Mouse (Mus musculus) embryo, embryonic 11 days (tissue): Measurements from ENCODE around the gene 2310022B05Rik.

Source experiments
- DNase-seq: peaks from one replicate; pipeline ENCODE4 v3.0.0-alpha.2; 2015

2310022B05Rik gene

GRCm38 (mm10) chr8:124663112-124663873 is at the start of gene 2310022B05Rik:
Gene 2310022B05Rik, minus strand, starts transcription at chr8:124663369.
- DNase-seq: peak; percentile 89

- DNase-seq: no peak
These were observed 42.7 kb upstream of the 2310022B05Rik start for GRCm38 (mm10) chr8:124705823-124706222.

GRCm38 (mm10) chr8:124704376-124704775 is 41.2 kb upstream of the 2310022B05Rik start:
- DNase-seq: no peak

- DNase-seq: no peak
These were observed 40.4 kb upstream of the 2310022B05Rik start for GRCm38 (mm10) chr8:124703526-124703925.

GRCm38 (mm10) chr8:124702183-124702582 is 39.0 kb upstream of the 2310022B05Rik start:
- no peak for DNase-seq

GRCm38 (mm10) chr8:124701023-124701422 is 37.9 kb upstream of the 2310022B05Rik start:
- no peak for DNase-seq

GRCm38 (mm10) chr8:124700271-124700670 is 37.1 kb upstream of the 2310022B05Rik start:
- DNase-seq: no peak

GRCm38 (mm10) chr8:124695424-124696100 is 32.4 kb upstream of the 2310022B05Rik start:
- DNase-seq: no peak

GRCm38 (mm10) chr8:124691706-124692105 is 28.5 kb upstream of the 2310022B05Rik start:
- DNase-seq: no peak

- DNase-seq: no peak
These were observed 25.7 kb upstream of the 2310022B05Rik start for GRCm38 (mm10) chr8:124688899-124689298.

- DNase-seq: no peak
These were observed 19.0 kb upstream of the 2310022B05Rik start for GRCm38 (mm10) chr8:124682218-124682617.

GRCm38 (mm10) chr8:124681792-124682157 is 18.6 kb upstream of the 2310022B05Rik start:
- DNase-seq: no peak

GRCm38 (mm10) chr8:124681077-124681791 is 18.1 kb upstream of the 2310022B05Rik start:
- DNase-seq: no peak

- no peak for DNase-seq
These were observed 15.1 kb upstream of the 2310022B05Rik start for GRCm38 (mm10) chr8:124678246-124678645.

GRCm38 (mm10) chr8:124677486-124677885 is 14.3 kb upstream of the 2310022B05Rik start:
- peak; percentile 88 for DNase-seq

- no peak for DNase-seq
These were observed 13.9 kb upstream of the 2310022B05Rik start for GRCm38 (mm10) chr8:124677078-124677477.

GRCm38 (mm10) chr8:124676661-124677060 is 13.5 kb upstream of the 2310022B05Rik start:
- DNase-seq: no peak

GRCm38 (mm10) chr8:124672345-124672744 is 9.2 kb upstream of the 2310022B05Rik start:
- DNase-seq: no peak

GRCm38 (mm10) chr8:124668798-124669197 is 5.6 kb upstream of the 2310022B05Rik start:
- no peak for DNase-seq

- DNase-seq: no peak
These were observed 1.2 kb upstream of the 2310022B05Rik start for GRCm38 (mm10) chr8:124664414-124664813.

GRCm38 (mm10) chr8:124663874-124664230 is 683 bp upstream of the 2310022B05Rik start:
- DNase-seq: no peak

GRCm38 (mm10) chr8:124662446-124663111 is 590 bp downstream of the 2310022B05Rik start:
- DNase-seq: peak; percentile 52

GRCm38 (mm10) chr8:124661781-124662180 is 1.4 kb downstream of the 2310022B05Rik start:
- DNase-seq: no peak
